Mouse (Mus musculus) olfactory bulb, adult 2 months (tissue): Measurements from ENCODE around the gene Nr2f2.

Experiments
- CTCF ChIP-seq: fragments of 200-500 bp; IDR thresholded peaks from 2 replicates; pipeline ENCODE4 v1.5.1; 2012; ENCODE audit warnings: low read depth, mild to moderate bottlenecking, low read length, moderate library complexity; ENCODE audit not compliant: insufficient read depth
- POLR2A ChIP-seq: fragments of 200-500 bp; IDR thresholded peaks from 2 replicates; pipeline ENCODE4 v1.6.1; 2012; ENCODE audit warnings: mild to moderate bottlenecking, low read depth, low read length, moderate library complexity; ENCODE audit not compliant: insufficient read depth

GRCm38 (mm10) chr7:70355357-70355620 is 11.2 kb downstream of the Nr2f2 start:
- TF ChIP-seq CTCF (no peak), POLR2A (no peak)
